Mouse (Mus musculus) liver, adult 2 months (tissue): Measurements from ENCODE around the gene Lexm.

ENCODE experiments used
- CTCF ChIP-seq: fragments of 200-500 bp; IDR thresholded peaks from 2 replicates; pipeline ENCODE4 v1.5.1; 2011; ENCODE audit warnings: low read depth, low read length, control low read depth
- POLR2A ChIP-seq: fragments of 200-500 bp; IDR thresholded peaks from 2 replicates; pipeline ENCODE4 v1.6.1; 2011; ENCODE audit warnings: low read length, control low read depth; ENCODE audit not compliant: insufficient read depth; ENCODE audit errors: extremely low read depth

- TF ChIP-seq POLR2A = no peak
- no peak for TF ChIP-seq CTCF
These were observed 42.0 kb downstream of the Lexm start for GRCm38 (mm10) chr4:106575022-106575421.
